Mouse (Mus musculus) G1E (cell line): Measurements from ENCODE around the gene Igsf3.

Source experiments
- CTCF ChIP-seq: IDR thresholded peaks from 2 replicates; pipeline ENCODE4 v1.5.1; 2012; ENCODE audit warnings: low read depth, low read length, inconsistent platforms, mixed read lengths
- GATA1 ChIP-seq: IDR thresholded peaks from 2 replicates; pipeline ENCODE4 v1.6.1; 2012; ENCODE audit warnings: borderline replicate concordance, low read length, inconsistent platforms, mixed read lengths
- GATA2 ChIP-seq: IDR thresholded peaks from 2 replicates; pipeline ENCODE4 v1.6.1; 2012; ENCODE audit warnings: low read depth, low read length, inconsistent platforms, borderline replicate concordance
- POLR2AphosphoS5 ChIP-seq: IDR thresholded peaks from 2 replicates; pipeline ENCODE4 v1.6.1; 2012; ENCODE audit warnings: low read depth, low read length, inconsistent platforms; ENCODE audit not compliant: insufficient replicate concordance
- TAL1 ChIP-seq: conservative IDR thresholded peaks from 2 replicates; pipeline ENCODE4 v1.6.1; 2012; ENCODE audit warnings: low read depth, low read length, inconsistent platforms, mixed read lengths

DNA sequence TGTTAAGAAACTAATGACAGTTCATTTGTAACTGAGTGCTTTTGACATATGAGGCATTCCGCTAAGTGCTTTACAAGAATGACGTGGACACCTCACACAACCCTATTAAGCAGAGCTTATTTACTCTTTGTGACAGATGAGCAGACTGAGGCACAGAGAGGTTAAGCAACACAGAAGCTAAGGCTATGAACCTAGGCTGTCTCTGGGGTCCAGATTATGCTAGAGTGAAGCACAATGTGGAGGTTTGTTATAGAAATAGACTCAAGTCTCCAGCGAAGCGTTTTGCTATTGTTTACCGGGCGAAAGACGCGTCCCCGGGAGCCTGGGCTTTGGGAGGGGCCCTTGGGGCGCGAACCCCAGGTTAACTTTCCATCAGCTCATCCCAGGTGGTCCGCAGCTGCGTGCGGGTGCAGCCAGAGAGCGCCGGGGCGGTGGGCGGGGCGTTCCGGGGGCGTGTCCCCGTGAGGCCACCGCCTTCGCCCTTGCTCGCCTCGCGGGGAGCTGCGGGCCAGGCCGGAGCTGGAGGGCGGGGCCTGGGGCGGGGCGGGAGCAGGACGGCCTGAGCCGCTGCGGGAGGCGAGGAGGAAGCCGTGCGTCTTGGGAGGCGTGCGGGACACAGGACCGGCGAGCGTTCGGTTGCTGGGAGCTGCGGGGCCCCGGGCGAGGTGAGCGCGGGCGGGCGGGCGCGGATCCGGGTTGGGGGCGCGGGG lies at the start of gene Igsf3:
- TF ChIP-seq CTCF, result no peak
- no peak for TF ChIP-seq TAL1
- no peak for TF ChIP-seq GATA1
- no peak for TF ChIP-seq GATA2
- no peak for TF ChIP-seq POLR2AphosphoS5
